Mouse (Mus musculus): ENCODE results near the gene Zfp184. TPM values are rescaled to one million over a fixed set of nuclear protein-coding genes. Genes with fewer than 3 reads are reported as not detected.
A peak's percentile ranks its signal among the peaks of the same experiment; 100 is the strongest.
"Not testable (repeated sequence)": the region's sequence is repeated elsewhere in the genome, so short reads cannot be mapped to it uniquely, and the experiment has no call there.

Gene Zfp184
- total and polyA plus RNA-seq, 2 experiments from 2014 or later, result 7.5 to 8.1 TPM

- Histone ChIP-seq H3K36me3 (ENCODE audit: insufficient read depth, low read length) (no peaks in the 10 kb centered on the region), H3K4me3 (ENCODE audit: low read depth, low read length) (no peak overlapping the region), H3K4me2 (ENCODE audit: low read depth, low read length, poor library complexity, severe bottlenecking) (no peak overlapping the region), H3K9me3 (ENCODE audit: low read length) (no peaks in the 10 kb centered on the region), H3K9ac (replicated peaks; ENCODE audit: low read length, poor library complexity, severe bottlenecking) (no peak overlapping the region), H3K27me3 (ENCODE audit: insufficient read depth, low read length) (no peaks in the 10 kb centered on the region), H3K4me1 (ENCODE audit: insufficient read depth, low read length) (no peaks in the 10 kb centered on the region), H3K27ac (ENCODE audit: low read depth, low read length) (no peak overlapping the region)
- no peak for TF ChIP-seq CTCF (IDR thresholded peaks at IDR 0.05)
- ATAC-seq (ENCODE audit: low FRiP score), result no peak
- WGBS, result 39% methylated on average over 7 of the region's 7 CpGs
- DNase-seq (ENCODE audit: low spot score), result no peak
Measured at GRCm38 (mm10) chr13:21906301-21906700, 38.6 kb upstream of the Zfp184 start.

GRCm38 (mm10) chr13:21906946-21907806 lies 37.7 kb upstream of the Zfp184 start:
- Histone ChIP-seq H3K36me3 (ENCODE audit: insufficient read depth, low read length) (no peaks in the 10 kb centered on the region), H3K4me1 (ENCODE audit: insufficient read depth, low read length) (no peaks in the 10 kb centered on the region), H3K9me3 (ENCODE audit: low read length) (no peaks in the 10 kb centered on the region), H3K4me3 (ENCODE audit: low read depth, low read length) (no peak overlapping the region), H3K27me3 (ENCODE audit: insufficient read depth, low read length) (no peaks in the 10 kb centered on the region), H3K9ac (replicated peaks; ENCODE audit: low read length, poor library complexity, severe bottlenecking) (no peak overlapping the region), H3K27ac (ENCODE audit: low read depth, low read length) (no peak overlapping the region), H3K4me2 (ENCODE audit: low read depth, low read length, poor library complexity, severe bottlenecking) (0 out of 2 replicates have a peak overlapping the region, but pooled peaks have one; percentile 16)
- 20% methylated on average over 22 of the region's 22 CpGs for WGBS
- ATAC-seq (ENCODE audit: low FRiP score) (no peak), DNase-seq (ENCODE audit: low spot score) (no peak)
- TF ChIP-seq CTCF (IDR thresholded peaks at IDR 0.05), result no peak

GRCm38 (mm10) chr13:21907807-21908155 lies 37.1 kb upstream of the Zfp184 start:
- 0 out of 2 replicates have a peak overlapping the region, but pooled peaks have one; percentile 16 for H3K4me2 ChIP-seq (ENCODE audit: low read depth, low read length, poor library complexity, severe bottlenecking)
- ATAC-seq (ENCODE audit: low FRiP score), result not testable (repeated sequence)
- 24% methylated on average over 6 of the region's 6 CpGs for WGBS

GRCm38 (mm10) chr13:21910735-21911134 lies 34.2 kb upstream of the Zfp184 start:
- Histone ChIP-seq H3K27ac (ENCODE audit: low read depth, low read length) (no peak overlapping the region), H3K9ac (replicated peaks; ENCODE audit: low read length, poor library complexity, severe bottlenecking) (no peak overlapping the region), H3K4me2 (ENCODE audit: low read depth, low read length, poor library complexity, severe bottlenecking) (0 out of 2 replicates have a peak overlapping the region, but pooled peaks have one; percentile 22), H3K9me3 (ENCODE audit: low read length) (no peaks in the 10 kb centered on the region), H3K27me3 (ENCODE audit: insufficient read depth, low read length) (peaks cover 18% of the 10 kb centered on the region), H3K4me1 (ENCODE audit: insufficient read depth, low read length) (no peaks in the 10 kb centered on the region), H3K4me3 (ENCODE audit: low read depth, low read length) (peak overlapping the region; percentile 17), H3K36me3 (ENCODE audit: insufficient read depth, low read length) (no peaks in the 10 kb centered on the region)
- no peak for TF ChIP-seq CTCF (IDR thresholded peaks at IDR 0.05)
- WGBS, result 19% methylated on average over 7 of the region's 7 CpGs
- no peak for DNase-seq (ENCODE audit: low spot score)
- ATAC-seq (ENCODE audit: low FRiP score), result no peak

More at GRCm38 (mm10) chr13:21907807-21908155, 37.1 kb upstream of the Zfp184 start:
- H3K27ac ChIP-seq (ENCODE audit: low read depth, low read length); H3K4me3 ChIP-seq (ENCODE audit: low read depth, low read length); H3K9ac ChIP-seq (replicated peaks; ENCODE audit: low read length, poor library complexity, severe bottlenecking); H3K9me3 ChIP-seq (ENCODE audit: low read length); H3K27me3 ChIP-seq (ENCODE audit: insufficient read depth, low read length); DNase-seq (ENCODE audit: low spot score); H3K36me3 ChIP-seq (ENCODE audit: insufficient read depth, low read length); H3K4me1 ChIP-seq (ENCODE audit: insufficient read depth, low read length): not testable (repeated sequence)

- Histone ChIP-seq H3K27ac (ENCODE audit: low read depth, low read length) (no peak overlapping the region), H3K4me2 (ENCODE audit: low read depth, low read length, poor library complexity, severe bottlenecking) (0 out of 2 replicates have a peak overlapping the region, but pooled peaks have one; percentile 22), H3K9me3 (ENCODE audit: low read length) (no peaks in the 10 kb centered on the region), H3K4me3 (ENCODE audit: low read depth, low read length) (peak overlapping the region; percentile 17), H3K36me3 (ENCODE audit: insufficient read depth, low read length) (no peaks in the 10 kb centered on the region), H3K9ac (replicated peaks; ENCODE audit: low read length, poor library complexity, severe bottlenecking) (no peak overlapping the region), H3K4me1 (ENCODE audit: insufficient read depth, low read length) (no peaks in the 10 kb centered on the region), H3K27me3 (ENCODE audit: insufficient read depth, low read length) (peaks cover 22% of the 10 kb centered on the region)
- 11% methylated on average over 17 of the region's 17 CpGs for WGBS
- ATAC-seq (ENCODE audit: low FRiP score), result 0 out of 2 replicates have a peak, but pooled peaks have one; percentile 34
- no peak for TF ChIP-seq CTCF (IDR thresholded peaks at IDR 0.05)
- no peak for DNase-seq (ENCODE audit: low spot score)
Measured at GRCm38 (mm10) chr13:21911147-21911546, 33.7 kb upstream of the Zfp184 start.

- no peak overlapping the region for H3K27ac ChIP-seq (ENCODE audit: low read depth, low read length)
- no peaks in the 10 kb centered on the region for H3K9me3 ChIP-seq (ENCODE audit: low read length)
- H3K9ac ChIP-seq (replicated peaks; ENCODE audit: low read length, poor library complexity, severe bottlenecking), result no peak overlapping the region
- ATAC-seq (ENCODE audit: low FRiP score), result no peak
- DNase-seq (ENCODE audit: low spot score), result no peak
- no peak for TF ChIP-seq CTCF (IDR thresholded peaks at IDR 0.05)
- no peaks in the 10 kb centered on the region for H3K36me3 ChIP-seq (ENCODE audit: insufficient read depth, low read length)
- H3K4me3 ChIP-seq (ENCODE audit: low read depth, low read length), result no peak overlapping the region
- peaks cover 41% of the 10 kb centered on the region for H3K27me3 ChIP-seq (ENCODE audit: insufficient read depth, low read length)
- no peak overlapping the region for H3K4me2 ChIP-seq (ENCODE audit: low read depth, low read length, poor library complexity, severe bottlenecking)
- WGBS, result 27% methylated on average over 8 of the region's 8 CpGs
- H3K4me1 ChIP-seq (ENCODE audit: insufficient read depth, low read length), result no peaks in the 10 kb centered on the region
Measured at GRCm38 (mm10) chr13:21913854-21914253, 31.0 kb upstream of the Zfp184 start.

Data from midbrain, postnatal 0 days (tissue).